Mouse (Mus musculus) neural tube, embryonic 11.5 days (tissue): Measurements from ENCODE around the gene Supt7l. TPM values are rescaled to one million over a fixed set of nuclear protein-coding genes. Genes with fewer than 3 reads are reported as not detected.
A peak's percentile ranks its signal among the peaks of the same experiment; 100 is the strongest.
"Not testable (repeated sequence)": the region's sequence is repeated elsewhere in the genome, so short reads cannot be mapped to it uniquely, and the experiment has no call there.

Experiments
- ATAC-seq: fragments of 200-750 bp; cut with Nextera tagmentation; 2 replicates; pipeline ENCODE4 v1.8.0; 2017; ENCODE audit warnings: moderate number of reproducible peaks, mild to moderate bottlenecking, moderate TSS enrichment, moderate library complexity; ENCODE audit not compliant: insufficient read depth, low FRiP score, low TSS enrichment
- DNase-seq: peaks from one replicate; pipeline ENCODE4 v3.0.0-alpha.2; 2015; ENCODE audit warnings: low spot score
- H3K27ac ChIP-seq: fragments of 300-500 bp; sonication (generic); 2 replicates; pipeline ENCODE4 v1.5.1; 2014; ENCODE audit warnings: low read depth, mild to moderate bottlenecking, low read length
- H3K27me3 ChIP-seq: fragments of 300-500 bp; sonication (generic); 2 replicates; pipeline ENCODE4 v1.6.1; 2014; ENCODE audit warnings: mild to moderate bottlenecking, low read length, mixed read lengths; ENCODE audit not compliant: control insufficient read depth, insufficient read depth
- H3K36me3 ChIP-seq: fragments of 300-500 bp; sonication (generic); 2 replicates; pipeline ENCODE4 v1.6.1; 2014; ENCODE audit warnings: mild to moderate bottlenecking, low read length, moderate library complexity, mixed read lengths; ENCODE audit not compliant: control insufficient read depth, insufficient read depth
- H3K4me1 ChIP-seq: fragments of 300-500 bp; sonication (generic); 2 replicates; pipeline ENCODE4 v1.6.1; 2014; ENCODE audit warnings: low read length, mixed read lengths; ENCODE audit not compliant: control insufficient read depth, insufficient read depth
- H3K4me2 ChIP-seq: fragments of 300-500 bp; sonication (generic); 2 replicates; pipeline ENCODE4 v1.6.1; 2014; ENCODE audit warnings: low read depth, mild to moderate bottlenecking, moderate library complexity
- H3K4me3 ChIP-seq: fragments of 300-500 bp; sonication (generic); 2 replicates; pipeline ENCODE4 v1.5.1; 2014; ENCODE audit warnings: low read depth, low read length
- H3K9ac ChIP-seq: fragments of 300-500 bp; sonication (generic); 2 replicates; pipeline ENCODE4 v1.6.1; 2014; ENCODE audit warnings: mild to moderate bottlenecking, low read length
- H3K9me3 ChIP-seq: fragments of 300-500 bp; sonication (generic); 2 replicates; pipeline ENCODE4 v1.6.1; 2016; ENCODE audit warnings: low read length; ENCODE audit not compliant: control insufficient read depth
- WGBS: fragments of 180-500 bp; shearing (Covaris S2); extraction: QIAGEN DNeasy Blood & Tissue Kit; methylation state at CpG from one replicate; pipeline ENCODE4 v1.1.7; 2014; 5-methylcytosine and 5-hydroxymethylcytosine counted together
- polyA plus RNA-seq: library from polyadenylated mRNA; unstranded; fragments of >200 nt; fragmentation: Nextera tagmentation; extraction: Ambion mirVana; gene quantifications from 2 replicates; pipeline ENCODE4 v1.2.1, GENCODE M21; 2014

Supt7l gene
- 19.5 and 21.3 TPM in 2 replicates for polyA plus RNA-seq

- whole genome bisulfite sequencing: 79% methylated on average over 11 of the region's 11 CpGs
- not testable (repeated sequence) for H3K9me3 ChIP-seq, ATAC-seq
These were observed at the start of gene Supt7l for GRCm38 (mm10) chr5:31527707-31528106. Supt7l (minus strand) TSS chr5:31527807.

GRCm38 (mm10) chr5:31576539-31576975, 49.0 kb upstream of the Supt7l start:
- no peak overlapping the region for H3K9ac ChIP-seq
- no peak overlapping the region for H3K27ac ChIP-seq
- H3K4me2 ChIP-seq: no peak overlapping the region
- no peaks in the 10 kb centered on the region for H3K27me3 ChIP-seq
- WGBS: 78% methylated on average over 5 of the region's 7 CpGs
- no peak overlapping the region for H3K4me3 ChIP-seq
- ATAC-seq (no peak), DNase-seq (no peak)
- no peaks in the 10 kb centered on the region for H3K36me3 ChIP-seq
- H3K9me3 ChIP-seq: no peaks in the 10 kb centered on the region
- H3K4me1 ChIP-seq: no peaks in the 10 kb centered on the region

More at GRCm38 (mm10) chr5:31527707-31528106, at the start of gene Supt7l:
- not testable (repeated sequence) for H3K4me1 ChIP-seq, DNase-seq, H3K36me3 ChIP-seq, H3K27me3 ChIP-seq
- Histone ChIP-seq H3K4me2 (peak within 1 kb of the TSS; percentile 75), H3K9ac (peak within 1 kb of the TSS; percentile 88), H3K27ac (peak within 1 kb of the TSS; percentile 75), H3K4me3 (peak within 1 kb of the TSS; percentile 96)

GRCm38 (mm10) chr5:31573722-31574121, 46.1 kb upstream of the Supt7l start:
- DNase-seq (no peak), ATAC-seq (no peak)
- H3K27me3 ChIP-seq: no peaks in the 10 kb centered on the region
- H3K9me3 ChIP-seq: no peaks in the 10 kb centered on the region
- no peaks in the 10 kb centered on the region for H3K36me3 ChIP-seq
- no peak overlapping the region for H3K27ac ChIP-seq
- WGBS: 91% methylated on average over 3 of the region's 3 CpGs
- no peak overlapping the region for H3K4me2 ChIP-seq
- no peak overlapping the region for H3K4me3 ChIP-seq
- no peak overlapping the region for H3K9ac ChIP-seq
- H3K4me1 ChIP-seq: no peaks in the 10 kb centered on the region

- H3K4me2 ChIP-seq: no peak overlapping the region
These were observed 43.5 kb upstream of the Supt7l start for GRCm38 (mm10) chr5:31571023-31571608.

DNA sequence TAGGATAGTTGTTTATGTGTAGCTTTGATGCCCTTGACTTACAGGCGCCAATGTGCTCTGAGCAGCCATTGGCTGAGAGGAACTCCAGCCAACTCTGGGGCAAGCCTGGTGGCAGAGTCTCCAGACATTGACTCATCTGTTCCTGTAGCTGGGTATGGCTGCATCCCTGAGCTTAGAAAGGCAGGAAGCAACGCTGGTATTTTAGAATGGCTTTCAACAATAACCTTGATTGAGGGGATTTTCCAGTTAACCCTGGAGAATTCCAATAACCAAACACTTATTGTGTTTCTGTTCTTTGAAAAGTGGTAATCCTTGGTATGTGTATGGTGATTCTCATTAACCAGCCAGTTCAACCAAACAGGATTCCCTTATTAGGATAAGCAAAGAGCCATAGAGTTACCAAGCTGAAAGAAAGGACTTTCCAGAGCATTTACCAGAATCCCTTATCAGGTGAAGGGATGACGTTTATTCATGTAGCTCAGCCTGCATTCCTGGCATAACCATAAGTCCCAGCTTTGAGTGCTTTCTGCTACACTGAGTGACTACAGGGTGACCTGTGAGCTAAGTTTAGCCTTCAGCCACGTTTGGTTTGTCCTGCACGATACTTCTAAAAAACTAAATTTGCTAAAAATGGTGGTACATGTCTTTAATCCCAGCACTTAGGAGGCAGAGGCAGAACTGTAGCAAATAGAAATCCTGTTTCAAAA, 40.5 kb upstream of the Supt7l start:
- Histone ChIP-seq H3K27ac (no peak overlapping the region), H3K36me3 (no peaks in the 10 kb centered on the region; the same call in 1 of the 2 replicates), H3K9me3 (no peaks in the 10 kb centered on the region), H3K27me3 (no peaks in the 10 kb centered on the region), H3K4me2 (no peak overlapping the region), H3K4me1 (no peaks in the 10 kb centered on the region), H3K9ac (no peak overlapping the region), H3K4me3 (no peak overlapping the region)
- ATAC-seq: no peak
- no peak for DNase-seq
- 89% methylated on average over 5 of the region's 5 CpGs for WGBS

More at GRCm38 (mm10) chr5:31571023-31571608, 43.5 kb upstream of the Supt7l start:
- DNase-seq: no peak
- Histone ChIP-seq H3K9me3 (no peaks in the 10 kb centered on the region), H3K4me3 (no peak overlapping the region), H3K36me3 (no peaks in the 10 kb centered on the region), H3K9ac (no peak overlapping the region), H3K4me1 (no peaks in the 10 kb centered on the region), H3K27ac (no peak overlapping the region), H3K27me3 (no peaks in the 10 kb centered on the region)
- whole genome bisulfite sequencing: 17% methylated on average over 19 of the region's 20 CpGs
- no peak for ATAC-seq

DNA sequence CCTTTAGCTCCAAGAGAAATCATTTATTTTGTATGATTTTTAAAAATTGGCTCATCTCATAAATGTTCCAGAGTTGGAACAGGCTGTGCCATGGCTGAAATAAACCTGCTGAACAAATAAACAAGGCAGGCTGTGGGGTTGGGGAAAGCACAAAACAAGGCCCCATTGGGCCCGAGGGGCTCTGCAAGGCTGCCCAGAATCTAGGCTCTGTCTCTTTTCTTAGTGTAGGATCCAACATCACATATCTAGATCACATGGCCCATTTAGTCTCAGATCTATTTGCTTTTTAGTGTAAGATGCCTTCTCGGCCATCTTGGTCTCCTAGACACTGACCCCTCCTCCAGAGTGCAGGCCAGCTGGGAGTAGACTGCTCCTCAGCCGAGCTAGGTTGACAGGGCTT, 38.9 kb upstream of the Supt7l start:
- Histone ChIP-seq H3K27ac (no peak overlapping the region), H3K36me3 (no peaks in the 10 kb centered on the region; the same call in 1 of the 2 replicates), H3K4me2 (no peak overlapping the region), H3K27me3 (no peaks in the 10 kb centered on the region), H3K9me3 (no peaks in the 10 kb centered on the region), H3K4me3 (no peak overlapping the region), H3K9ac (no peak overlapping the region), H3K4me1 (no peaks in the 10 kb centered on the region)
- ATAC-seq (no peak), DNase-seq (no peak)
- 45% methylated on average over 3 of the region's 3 CpGs for WGBS

DNA sequence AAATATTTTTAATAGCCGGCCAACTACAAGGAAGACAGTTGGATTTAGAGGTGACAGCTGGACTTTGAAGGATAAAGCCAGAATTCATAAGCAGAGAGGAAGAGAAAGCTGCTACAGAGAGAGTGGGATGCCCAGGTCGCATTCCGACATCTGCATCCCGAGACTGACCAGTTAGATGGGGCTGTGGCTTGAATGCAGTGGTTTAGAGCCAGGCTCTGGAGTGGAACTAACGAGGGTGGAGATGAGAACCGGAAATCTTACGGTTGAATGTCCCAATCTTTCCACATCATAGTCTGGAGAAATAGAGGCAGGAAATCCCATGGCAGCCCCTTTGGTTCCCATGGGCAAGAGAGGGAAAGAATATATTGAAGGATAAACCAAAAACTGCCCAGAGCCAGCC, 38.4 kb upstream of the Supt7l start:
- 90% methylated on average over 7 of the region's 7 CpGs for WGBS
- Histone ChIP-seq H3K27me3 (no peaks in the 10 kb centered on the region), H3K36me3 (no peaks in the 10 kb centered on the region; the same call in 1 of the 2 replicates), H3K9me3 (no peaks in the 10 kb centered on the region), H3K4me2 (no peak overlapping the region), H3K4me1 (no peaks in the 10 kb centered on the region), H3K27ac (no peak overlapping the region), H3K9ac (no peak overlapping the region), H3K4me3 (no peak overlapping the region)
- ATAC-seq: no peak
- DNase-seq: no peak

GRCm38 (mm10) chr5:31564976-31565375, 37.4 kb upstream of the Supt7l start:
- ATAC-seq (no peak), DNase-seq (no peak)
- Histone ChIP-seq H3K4me3 (no peak overlapping the region), H3K27me3 (no peaks in the 10 kb centered on the region), H3K4me1 (no peaks in the 10 kb centered on the region), H3K9me3 (no peaks in the 10 kb centered on the region), H3K36me3 (peaks cover 3% of the 10 kb centered on the region; the same call in 1 of the 2 replicates), H3K27ac (no peak overlapping the region), H3K4me2 (no peak overlapping the region), H3K9ac (no peak overlapping the region)
- 87% methylated on average over 4 of the region's 4 CpGs for WGBS

DNA sequence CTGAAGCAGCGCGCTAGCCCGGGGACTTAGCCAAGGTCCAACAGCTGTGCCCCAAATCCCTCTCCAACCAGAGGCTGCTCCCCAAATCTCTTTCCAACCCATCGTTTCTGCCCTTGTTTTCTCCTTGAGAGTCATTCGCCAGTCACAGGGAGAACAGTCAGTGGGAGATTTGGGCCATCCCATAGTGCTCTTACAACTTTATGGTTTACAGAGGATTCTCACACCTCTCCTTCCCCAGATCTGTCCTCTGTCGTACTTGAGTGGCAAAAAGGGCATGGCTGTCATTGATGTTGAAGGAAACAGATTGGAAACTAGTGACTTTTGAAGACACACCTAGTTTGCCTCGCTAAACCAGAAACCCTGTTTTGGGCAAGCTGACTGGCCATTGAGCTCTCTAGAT, 36.3 kb upstream of the Supt7l start:
- no peak overlapping the region for H3K4me3 ChIP-seq
- H3K4me1 ChIP-seq: no peaks in the 10 kb centered on the region
- no peaks in the 10 kb centered on the region for H3K9me3 ChIP-seq
- H3K27me3 ChIP-seq: no peaks in the 10 kb centered on the region
- peaks cover 3% of the 10 kb centered on the region; the same call in 1 of the 2 replicates for H3K36me3 ChIP-seq
- no peak overlapping the region for H3K4me2 ChIP-seq
- 42% methylated on average over 7 of the region's 7 CpGs for WGBS
- no peak overlapping the region for H3K27ac ChIP-seq
- DNase-seq (no peak), ATAC-seq (no peak)
- H3K9ac ChIP-seq: no peak overlapping the region
